Mouse (Mus musculus) neural tube, embryonic 10.5 days (tissue): Measurements from ENCODE around the gene Crbn.

Experiments
- DNase-seq: peaks from one replicate; pipeline ENCODE4 v3.0.0-alpha.2; 2017; ENCODE audit warnings: low spot score; ENCODE audit errors: extremely low spot score

The Crbn gene

DNA sequence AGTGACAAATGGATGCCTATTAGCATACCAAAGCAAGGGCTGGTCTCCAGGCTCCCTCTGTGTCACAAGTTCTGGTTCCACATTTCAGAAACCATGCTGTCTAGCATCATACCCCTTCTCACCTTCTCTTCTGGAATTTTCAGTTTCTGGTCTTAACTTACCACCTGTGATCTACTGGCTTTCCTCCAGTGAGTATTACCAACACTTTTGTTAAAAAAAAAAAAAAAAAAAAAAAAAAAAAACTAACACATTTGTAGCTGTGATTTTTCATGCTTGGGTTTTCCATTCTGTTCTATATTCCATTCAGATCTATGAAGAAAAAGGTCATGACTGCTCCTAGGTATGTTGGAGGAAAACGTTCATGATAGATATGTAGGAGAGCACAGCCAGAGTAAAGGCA is 34.0 kb downstream of the Crbn start:
- no peak for DNase-seq

DNA sequence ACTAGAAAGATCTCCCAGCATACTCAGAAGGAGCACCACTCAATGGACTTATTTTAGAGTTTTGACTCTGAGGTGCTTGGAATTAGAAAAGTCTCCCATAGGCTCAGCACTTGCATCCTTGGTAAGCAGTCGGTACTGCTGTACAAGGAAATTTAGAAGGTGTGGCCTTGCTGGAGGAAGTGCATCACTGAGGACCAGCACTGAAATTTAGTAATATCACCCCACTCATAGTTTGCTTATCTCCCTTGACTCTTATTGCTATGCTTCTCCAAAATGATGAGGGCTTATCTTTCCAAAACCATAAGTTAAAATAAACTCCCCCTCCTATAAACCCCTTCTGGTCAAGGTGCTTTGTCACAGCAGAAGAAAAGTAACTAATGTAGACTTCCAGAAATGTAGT is 38.4 kb downstream of the Crbn start:
- DNase-seq: no peak

DNA sequence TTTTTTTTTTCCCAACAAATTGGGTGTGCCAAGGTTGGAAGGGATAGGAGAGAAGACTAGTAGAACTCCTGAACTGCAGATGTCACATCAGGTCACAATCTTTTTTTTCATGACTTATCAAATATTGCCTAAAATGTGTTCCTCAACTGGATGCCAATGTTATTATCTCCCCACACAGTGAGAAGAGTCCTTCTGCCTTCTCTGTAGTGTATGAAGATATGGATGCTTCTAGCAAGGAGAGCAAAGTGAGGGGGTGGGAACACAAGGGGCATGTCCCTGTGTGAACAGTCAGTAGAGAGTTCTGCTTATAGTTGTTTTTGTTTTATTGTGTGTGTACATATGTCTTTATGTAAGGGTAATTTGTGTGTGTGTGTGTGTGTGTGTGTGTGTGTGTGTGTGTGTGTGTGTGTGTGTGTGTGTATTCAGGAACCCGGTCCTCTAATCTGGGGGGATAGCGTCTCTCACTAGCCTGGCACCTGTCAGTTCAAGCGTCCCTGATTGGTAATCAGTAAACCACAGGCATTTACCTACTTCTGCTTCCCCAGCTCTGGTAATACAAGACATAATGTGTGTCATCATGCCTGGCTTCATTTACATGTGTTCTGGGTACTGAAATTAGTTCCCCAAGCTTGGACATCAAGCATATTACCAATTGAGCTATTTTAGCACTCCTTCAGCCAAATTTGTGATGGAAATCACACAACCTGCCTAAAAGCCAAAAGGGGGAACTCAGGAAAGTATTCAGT is 39.2 kb downstream of the Crbn start:
- no peak for DNase-seq

GRCm38 (mm10) chr6:106758299-106758698 is 41.6 kb downstream of the Crbn start:
- DNase-seq: no peak

DNA sequence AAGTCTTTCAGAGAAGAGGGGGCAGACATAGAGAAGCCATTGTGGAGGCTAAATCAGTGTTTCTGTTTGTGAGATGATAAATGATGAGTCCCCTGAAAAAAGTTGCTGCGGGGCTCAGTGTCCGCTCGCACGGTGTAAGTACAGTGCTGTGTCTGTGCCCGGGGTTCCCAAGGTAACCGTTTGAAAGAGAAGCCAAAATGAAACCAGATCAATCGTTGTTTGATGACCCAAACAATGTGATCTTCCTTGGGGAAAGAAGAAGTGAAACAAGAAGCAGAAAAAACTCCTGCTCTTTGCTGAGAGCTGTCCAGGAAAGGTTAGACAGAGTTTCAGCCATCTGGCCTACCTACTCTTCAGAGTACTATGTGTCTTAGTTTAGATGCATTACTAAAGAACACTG is 49.6 kb downstream of the Crbn start:
- DNase-seq: no peak

DNA sequence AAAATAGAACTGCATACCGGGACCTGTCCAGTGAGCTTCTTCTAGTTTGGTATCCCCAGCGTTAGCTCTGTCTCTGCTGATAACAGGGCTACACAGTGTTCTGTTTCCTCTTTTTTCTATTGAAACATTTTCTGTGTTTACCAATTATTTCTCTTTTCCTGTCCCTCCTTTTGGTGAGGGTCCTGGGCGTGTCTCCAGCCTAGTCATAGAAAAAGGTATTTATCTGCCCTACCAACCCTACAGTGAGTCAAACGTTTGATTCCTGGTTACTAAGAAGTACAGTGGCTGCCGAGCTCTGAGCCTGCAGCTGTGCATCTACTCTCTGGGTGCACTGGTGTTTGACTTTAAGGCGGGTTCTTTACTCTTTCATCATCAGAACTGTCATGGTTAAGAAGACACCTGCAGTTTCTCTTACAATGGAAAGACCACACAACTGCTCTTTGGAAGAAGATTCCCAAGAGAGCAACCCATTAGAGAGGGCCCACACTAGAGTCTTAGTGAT is 50.9 kb downstream of the Crbn start, which contains the start of gene Il5ra:
Gene Il5ra, minus strand, starts transcription at position 151 of the 502 bp plus-strand sequence.
- DNase-seq: no peak

DNA sequence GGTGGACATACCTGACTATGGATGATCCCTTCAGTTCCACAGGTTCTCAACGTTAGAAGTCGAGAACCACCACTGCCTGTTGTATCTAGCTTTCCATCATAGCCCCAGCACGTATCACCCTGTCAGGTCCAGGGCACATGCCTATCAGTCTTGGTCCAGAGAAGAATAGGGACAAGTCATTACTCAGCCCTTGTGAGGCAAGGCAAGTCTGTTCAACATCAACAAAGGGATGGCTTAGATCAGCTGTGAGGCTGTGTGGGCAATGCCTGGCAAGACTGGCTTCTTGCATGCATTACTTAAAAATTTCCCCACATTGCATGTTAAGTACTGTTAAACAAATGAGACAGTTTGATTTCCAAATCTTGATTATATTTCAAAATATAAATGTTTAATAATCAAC is 52.1 kb downstream of the Crbn start:
- no peak for DNase-seq

DNA sequence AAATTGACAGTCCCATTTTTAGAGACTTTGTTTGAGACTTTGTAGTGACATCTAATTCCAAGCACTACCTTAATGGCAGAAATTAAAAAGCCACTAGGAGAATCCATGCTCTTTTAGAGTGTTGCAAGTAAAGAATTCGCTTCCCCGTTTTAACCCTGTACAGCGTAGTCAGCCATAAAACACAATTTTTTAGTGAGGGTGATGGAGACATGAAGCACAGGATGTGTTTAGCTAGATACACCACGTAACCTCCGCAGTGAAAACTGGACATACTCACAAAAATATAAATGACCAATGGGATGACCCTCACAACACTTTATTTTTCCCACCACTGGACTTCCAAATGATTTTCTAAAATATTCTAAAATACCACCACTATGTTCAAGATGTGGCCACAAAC is 52.6 kb downstream of the Crbn start:
- DNase-seq: no peak

GRCm38 (mm10) chr6:106745673-106746394 is 54.0 kb downstream of the Crbn start:
- no peak for DNase-seq

DNA sequence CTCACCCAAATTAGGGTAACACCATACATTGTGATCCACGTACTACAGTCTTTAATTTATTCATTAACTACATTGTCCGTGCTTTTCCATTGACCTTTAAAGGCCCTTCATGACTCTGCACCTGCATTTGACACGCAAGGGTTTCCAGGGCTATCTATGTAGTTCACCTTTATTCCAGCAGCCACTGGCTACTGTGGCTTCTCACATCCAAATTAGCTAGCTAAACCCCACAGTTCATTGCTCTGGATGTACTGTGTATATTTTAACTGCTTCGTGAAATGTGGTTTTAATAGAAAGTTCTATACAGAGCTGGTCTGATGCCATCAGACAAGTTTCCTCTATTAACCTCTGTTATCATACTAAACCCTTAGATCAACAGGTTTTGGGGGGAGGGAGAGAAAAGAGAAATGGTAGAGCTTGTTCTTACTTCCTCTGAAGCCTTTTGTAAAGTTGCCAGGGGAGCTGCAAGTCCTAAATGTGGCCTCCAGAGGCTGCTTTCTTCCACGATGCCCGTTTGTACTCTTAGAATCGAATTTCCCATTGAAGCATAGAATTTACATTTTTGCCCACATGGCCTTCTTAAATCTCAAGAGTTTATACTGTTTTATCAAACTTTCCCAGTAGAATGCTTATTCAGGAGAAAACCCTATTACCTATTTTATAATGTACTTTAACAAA is 56.2 kb downstream of the Crbn start:
- DNase-seq: no peak

DNA sequence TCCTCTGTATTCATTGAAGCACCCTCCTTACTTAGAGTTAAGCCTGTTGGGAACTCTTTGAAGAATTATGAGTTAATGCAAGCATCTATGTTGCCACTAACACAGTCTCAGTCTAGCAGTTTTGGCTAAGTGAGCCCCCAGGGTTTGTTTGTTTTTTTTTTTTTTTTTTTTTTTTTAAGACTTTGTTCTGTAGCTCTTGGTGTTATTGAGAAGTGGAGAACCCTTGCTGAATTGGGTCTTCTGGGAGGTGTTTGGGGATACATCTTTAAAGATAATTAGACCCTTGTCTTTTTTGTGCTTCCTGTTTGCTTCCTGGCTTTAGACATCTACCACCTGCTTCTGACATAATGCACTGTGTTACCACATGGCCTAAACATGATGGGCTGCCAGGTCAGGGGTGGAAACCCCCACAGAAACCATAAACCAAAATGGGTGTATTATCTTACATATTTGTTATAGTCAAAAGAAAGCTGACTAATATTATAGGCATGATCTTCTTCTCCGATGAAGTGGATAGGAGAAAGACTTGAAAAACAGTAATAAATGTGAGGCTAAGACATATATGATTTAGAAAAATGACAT is 59.5 kb downstream of the Crbn start:
- DNase-seq: no peak

DNA sequence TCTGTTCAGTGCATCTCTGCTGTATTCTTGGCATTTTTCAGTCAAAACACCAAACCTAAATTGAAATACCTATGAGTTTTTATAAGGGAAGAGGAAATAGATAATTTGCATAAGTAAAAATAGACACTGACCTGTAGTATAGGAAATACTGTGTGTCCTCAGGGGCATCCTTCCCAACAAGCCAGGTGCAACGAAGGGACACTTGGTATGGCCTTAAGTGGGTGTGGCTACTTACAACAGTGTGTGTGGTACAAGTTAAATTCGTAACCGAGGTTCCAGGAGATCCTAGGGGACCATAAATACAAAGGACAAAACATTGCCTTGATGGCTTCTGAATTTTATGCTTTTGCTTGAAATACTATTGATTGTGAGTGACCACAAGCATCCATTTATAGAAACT is 61.6 kb downstream of the Crbn start:
- DNase-seq: no peak

DNA sequence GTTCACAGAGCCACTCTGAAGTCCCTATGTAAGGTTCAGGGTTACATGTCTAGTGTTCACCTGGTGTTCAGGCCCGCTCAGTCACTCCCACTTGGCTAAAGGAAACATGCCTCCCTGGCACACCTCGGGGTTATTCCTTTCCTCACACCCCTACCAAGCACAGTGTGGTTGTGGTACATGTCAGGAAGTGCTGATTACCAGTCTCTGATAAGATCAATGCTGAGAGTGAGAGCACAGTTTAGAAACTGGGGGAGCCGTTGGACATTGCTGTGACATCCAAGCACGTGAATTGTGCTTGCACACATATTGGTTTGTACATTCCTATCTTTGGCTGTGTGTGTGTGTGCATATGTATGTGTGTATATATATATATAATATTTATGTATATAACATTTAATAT is 67.3 kb downstream of the Crbn start:
- no peak for DNase-seq
